13 mouse cellular contexts compared by ENCODE assay signal in the genomic region with DNA sequence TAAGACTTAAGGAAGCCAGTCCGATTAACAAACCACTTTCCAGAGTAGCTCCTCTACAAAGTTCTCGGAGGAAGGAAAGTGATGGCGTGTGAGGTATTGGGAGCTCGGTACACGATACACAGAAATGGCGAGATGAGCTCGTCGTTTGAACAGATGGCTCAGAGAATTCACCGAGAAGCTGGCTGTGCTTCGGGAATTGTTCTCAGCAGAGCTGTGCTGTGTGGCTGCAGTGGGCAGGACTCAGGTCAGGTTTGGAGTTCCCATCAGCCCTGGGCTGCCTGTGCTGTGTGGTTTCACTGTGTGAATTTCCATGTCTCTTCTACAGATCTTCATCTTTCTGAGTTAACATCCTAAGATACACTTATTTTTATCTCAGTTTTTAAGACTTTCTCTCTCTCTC.
A peak's percentile ranks its signal among the peaks of the same experiment; 100 is the strongest.
DNase-seq lines count a peak whose midpoint lies in the region; ATAC-seq and TF ChIP-seq lines count a peak whose summit lies in the region.
"Had no signal": no experiment of that assay in that cellular context is flagged by ENCODE, and none has a peak within 500 bp of the region (broad histone marks: within the 10 kb centered on the region; RNA-seq: fewer than 3 reads in every experiment).

No protein-coding gene starts in this region.

- no peaks in the 10 kb centered on the region for H3K27me3 ChIP-seq in cerebellum, adult 2 months (ENCODE audit: control insufficient read depth, insufficient read depth, low read length)
- peaks cover 80% of the 10 kb centered on the region for H3K27me3 ChIP-seq in hindbrain, embryonic 14.5 days (ENCODE audit: control insufficient read depth, insufficient read depth, low read length)
- H3K27me3 ChIP-seq in hindbrain, embryonic 12.5 days = peaks cover 78% of the 10 kb centered on the region
- H3K27me3 ChIP-seq in liver, postnatal 0 days (ENCODE audit: insufficient read depth, low read length) = no peaks in the 10 kb centered on the region
- H3K27me3 ChIP-seq in forebrain, embryonic 16.5 days (replicated peaks; ENCODE audit: control insufficient read depth, insufficient read depth, low read length) = no peaks in the 10 kb centered on the region
- H3K27me3 ChIP-seq: liver, embryonic 13.5 days had no signal

- no peak overlapping the region for H3K4me2 ChIP-seq in hindbrain, embryonic 14.5 days (replicated peaks)
- H3K4me2 ChIP-seq in hindbrain, embryonic 12.5 days (replicated peaks) = no peak overlapping the region
- no peak overlapping the region for H3K4me2 ChIP-seq in liver, postnatal 0 days (ENCODE audit: low read depth, low read length)
- peak overlapping the region; percentile 11; the same call in 1 of the 2 replicates for H3K4me2 ChIP-seq in forebrain, embryonic 16.5 days (ENCODE audit: low read length)

- H3K4me3 ChIP-seq in cerebellum, adult 2 months (replicated peaks; ENCODE audit: insufficient read depth, low read depth, low read length) = no peak overlapping the region
- no peak overlapping the region for H3K4me3 ChIP-seq in hindbrain, embryonic 14.5 days (replicated peaks; ENCODE audit: low read length)
- H3K4me3 ChIP-seq in hindbrain, embryonic 12.5 days = no peak overlapping the region
- no peak overlapping the region for H3K4me3 ChIP-seq in liver, postnatal 0 days (ENCODE audit: low read depth, low read length)
- H3K4me3 ChIP-seq in forebrain, embryonic 16.5 days (replicated peaks; ENCODE audit: low read length) = no peak overlapping the region
- H3K4me3 ChIP-seq: liver, embryonic 13.5 days; myocyte had no signal

- 26% methylated on average over 10 of the region's 10 CpGs for WGBS in cerebellum, adult 2 months
- 34% methylated on average over 10 of the region's 10 CpGs for WGBS in hindbrain, embryonic 14.5 days
- 42% methylated on average over 10 of the region's 10 CpGs for WGBS in hindbrain, embryonic 12.5 days
- WGBS in liver, postnatal 0 days (ENCODE audit: insufficient replicate concordance) = 64% methylated on average over 10 of the region's 10 CpGs
- 28% methylated on average over 10 of the region's 10 CpGs for WGBS in forebrain, embryonic 16.5 days

- H3K36me3 ChIP-seq in hindbrain, embryonic 14.5 days (replicated peaks; ENCODE audit: control insufficient read depth, insufficient read depth) = peaks cover 6% of the 10 kb centered on the region
- peaks cover 4% of the 10 kb centered on the region; the same call in 1 of the 2 replicates for H3K36me3 ChIP-seq in hindbrain, embryonic 12.5 days
- H3K36me3 ChIP-seq in liver, postnatal 0 days (replicated peaks; ENCODE audit: insufficient read depth, low read length) = peaks cover 4% of the 10 kb centered on the region
- H3K36me3 ChIP-seq in forebrain, embryonic 16.5 days (ENCODE audit: control insufficient read depth, insufficient read depth) = peaks cover 4% of the 10 kb centered on the region

- TF ChIP-seq CTCF in cerebellum, adult 2 months (IDR thresholded peaks at IDR 0.05; ENCODE audit: borderline replicate concordance, insufficient read depth, low read depth, low read length) = no peak
- no peak for TF ChIP-seq CTCF in liver, postnatal 0 days (IDR thresholded peaks at IDR 0.05; ENCODE audit: low read depth)

- TF ChIP-seq POLR2A in cerebellum, adult 2 months (IDR thresholded peaks at IDR 0.05; ENCODE audit: borderline replicate concordance, insufficient read depth, low read length) = no peak

- no peaks in the 10 kb centered on the region for H3K9me3 ChIP-seq in hindbrain, embryonic 14.5 days (ENCODE audit: control insufficient read depth, low read length)
- no peaks in the 10 kb centered on the region for H3K9me3 ChIP-seq in hindbrain, embryonic 12.5 days (replicated peaks)
- H3K9me3 ChIP-seq in liver, postnatal 0 days (ENCODE audit: low read length) = no peaks in the 10 kb centered on the region
- H3K9me3 ChIP-seq in forebrain, embryonic 16.5 days (ENCODE audit: control insufficient read depth, low read length) = no peaks in the 10 kb centered on the region
- H3K9me3 ChIP-seq: G1E; kidney, embryonic 15.5 days; liver, embryonic 13.5 days had no signal

- H3K4me1 ChIP-seq in cerebellum, adult 2 months (ENCODE audit: control insufficient read depth, insufficient read depth, low read length) = peaks cover 3% of the 10 kb centered on the region; the same call in 1 of the 2 replicates
- H3K4me1 ChIP-seq in hindbrain, embryonic 14.5 days (replicated peaks; ENCODE audit: control insufficient read depth, insufficient read depth, low read length) = peaks cover 21% of the 10 kb centered on the region; the same call in 1 of the 2 replicates
- peaks cover 13% of the 10 kb centered on the region for H3K4me1 ChIP-seq in hindbrain, embryonic 12.5 days
- peaks cover 16% of the 10 kb centered on the region for H3K4me1 ChIP-seq in liver, postnatal 0 days (ENCODE audit: insufficient read depth)
- H3K4me1 ChIP-seq in forebrain, embryonic 16.5 days (replicated peaks; ENCODE audit: control insufficient read depth, insufficient read depth, low read length) = peaks cover 33% of the 10 kb centered on the region

- TF ChIP-seq EP300 in liver, postnatal 0 days (IDR thresholded peaks at IDR 0.05; ENCODE audit: low read depth) = no peak

- peak; percentile 20 to 21 for DNase-seq in cerebellum, adult 2 months
- no peak for DNase-seq in cerebellum, postnatal 4 days (ENCODE audit: low spot score in 2 of 2)
- DNase-seq in hindbrain, embryonic 14.5 days (ENCODE audit: low spot score) = peak; percentile 42
- no peak for DNase-seq in liver, postnatal 0 days
- DNase-seq in liver = no peak
- no peak for DNase-seq in ovary, adult 18-20 months (ENCODE audit: low spot score)
- DNase-seq: liver, embryonic 13.5 days had no signal

- no peak overlapping the region for H3K27ac ChIP-seq in cerebellum, adult 2 months (ENCODE audit: insufficient read depth, low read length)
- no peak overlapping the region for H3K27ac ChIP-seq in hindbrain, embryonic 14.5 days
- no peak overlapping the region for H3K27ac ChIP-seq in hindbrain, embryonic 12.5 days
- peak overlapping the region; percentile 57 for H3K27ac ChIP-seq in liver, postnatal 0 days (ENCODE audit: low read depth)
- H3K27ac ChIP-seq in forebrain, embryonic 16.5 days (ENCODE audit: low read length) = peak overlapping the region; percentile 84
- H3K27ac ChIP-seq: liver, embryonic 13.5 days had no signal

- no peak for ATAC-seq in hindbrain, embryonic 14.5 days (ENCODE audit: low FRiP score)
- no peak for ATAC-seq in hindbrain, embryonic 12.5 days (ENCODE audit: low FRiP score)
- no peak for ATAC-seq in liver, postnatal 0 days
- no peak for ATAC-seq in forebrain, embryonic 16.5 days
- ATAC-seq: activated CD4-positive, CD25-positive, alpha-beta regulatory T cell, adult 4 months had no signal

- H3K9ac ChIP-seq in hindbrain, embryonic 14.5 days = no peak overlapping the region
- no peak overlapping the region for H3K9ac ChIP-seq in hindbrain, embryonic 12.5 days
- H3K9ac ChIP-seq in liver, postnatal 0 days (replicated peaks) = no peak overlapping the region
- H3K9ac ChIP-seq in forebrain, embryonic 16.5 days (replicated peaks; ENCODE audit: low read depth, low read length) = 0 out of 2 replicates have a peak overlapping the region, but pooled peaks have one; percentile 17
- H3K9ac ChIP-seq: liver, embryonic 13.5 days had no signal

Comparison
In these comparisons a context has a peak if more than half of its experiments do, and no peak if none do; other contexts are left out.
1. DNase-seq: peak in cerebellum, adult 2 months (2 of 2) and hindbrain, embryonic 14.5 days (single experiment); none in cerebellum, postnatal 4 days (0 of 2), liver, postnatal 0 days (single experiment), liver (single experiment) and ovary, adult 18-20 months (single experiment).
2. H3K27ac ChIP-seq: peak in liver, postnatal 0 days (single experiment) and forebrain, embryonic 16.5 days (single experiment); none in cerebellum, adult 2 months (single experiment), hindbrain, embryonic 14.5 days (single experiment) and hindbrain, embryonic 12.5 days (single experiment).